Mouse (Mus musculus) fibroblast of lung, adult 2 months (primary cell): ENCODE measurements around the gene Arnt.
"Not testable (repeated sequence)": the region's sequence is repeated elsewhere in the genome, so short reads cannot be mapped to it uniquely, and the experiment has no call there.

Experiments
- DNase-seq: peaks from one replicate; pipeline ENCODE4 v3.0.0-alpha.2; 2011; ENCODE audit warnings: low read depth

The Arnt gene

GRCm38 (mm10) chr3:95434136-95434982, at the start of gene Arnt:
Gene Arnt (plus strand): TSS chr3:95434388.
- peak; percentile 94 for DNase-seq

DNA sequence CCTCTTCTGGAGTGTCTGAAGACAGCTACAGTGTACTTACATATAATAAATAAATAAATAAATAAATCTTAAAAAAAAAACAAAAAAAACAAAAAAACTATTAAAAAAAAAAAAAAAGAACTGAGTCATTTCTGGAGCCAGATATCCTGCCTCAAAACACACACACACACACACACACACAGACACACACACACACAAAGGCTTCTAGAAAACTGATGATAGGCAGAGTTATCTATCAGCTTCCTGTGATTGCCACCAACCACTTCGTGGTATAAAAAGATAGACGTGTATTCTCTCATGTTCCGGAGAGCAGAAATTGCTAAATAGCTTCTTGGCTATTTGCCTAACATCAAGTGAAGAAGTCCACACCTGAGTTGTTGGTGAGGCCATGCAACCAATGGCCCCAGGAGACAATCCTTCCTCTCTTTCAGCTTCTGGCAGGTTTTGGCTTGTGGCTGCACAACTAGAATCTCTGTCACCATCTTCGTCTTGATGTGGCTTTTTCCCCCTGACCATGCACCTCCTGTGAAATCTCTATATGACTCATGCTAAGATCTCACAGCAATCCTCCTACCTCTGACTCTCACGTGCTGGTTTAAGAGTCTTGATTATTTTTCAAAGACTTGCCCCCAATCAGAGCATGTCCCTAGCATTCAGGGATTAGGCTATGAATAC, 48.6 kb upstream of the Arnt start:
- DNase-seq: no peak

DNA sequence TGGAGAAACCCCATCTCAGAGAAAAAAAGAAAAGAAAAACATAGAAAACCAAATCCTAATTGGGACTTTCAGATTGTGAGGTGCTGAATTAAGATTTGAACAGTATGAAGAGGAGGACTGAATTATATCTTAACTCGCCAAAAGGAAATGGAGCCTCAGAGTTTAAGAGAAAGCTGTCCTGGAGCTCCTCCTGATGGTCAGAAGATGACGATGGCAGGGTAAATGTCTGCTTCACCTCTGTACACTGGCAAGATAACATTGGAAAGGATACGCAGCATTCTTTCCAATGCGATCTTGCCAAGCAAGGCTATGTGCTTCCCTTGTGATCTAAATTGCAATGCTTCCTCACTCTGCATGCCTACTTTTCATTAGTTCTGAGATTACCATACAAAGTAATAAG, 39.8 kb upstream of the Arnt start:
- peak; percentile 22 for DNase-seq

GRCm38 (mm10) chr3:95402741-95403140, 31.4 kb upstream of the Arnt start, which contains the start of gene 4930558C23Rik:
Gene 4930558C23Rik (minus strand): TSS chr3:95402841.
- DNase-seq: no peak

DNA sequence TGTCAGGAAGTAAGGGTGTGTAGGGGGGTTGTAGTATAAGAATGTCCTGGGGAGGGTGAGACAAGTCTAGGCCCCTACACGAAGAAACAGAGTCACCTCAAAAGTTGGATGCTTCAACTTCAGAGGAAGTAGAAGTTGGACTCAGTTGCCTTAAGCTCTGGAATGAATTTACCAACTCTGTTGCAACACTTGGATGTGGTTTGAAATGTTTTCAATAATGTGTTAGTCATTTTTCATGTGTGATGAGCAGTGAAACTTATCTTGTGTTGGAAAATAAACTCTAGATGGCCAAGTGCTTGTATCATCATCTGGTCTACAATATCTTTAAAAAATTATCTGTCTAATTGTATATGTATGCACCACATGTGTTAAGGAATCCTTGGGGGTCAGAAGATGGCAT, 26.5 kb upstream of the Arnt start:
- DNase-seq: peak; percentile 70

GRCm38 (mm10) chr3:95408852-95409251, 25.3 kb upstream of the Arnt start:
- DNase-seq: no peak

DNA sequence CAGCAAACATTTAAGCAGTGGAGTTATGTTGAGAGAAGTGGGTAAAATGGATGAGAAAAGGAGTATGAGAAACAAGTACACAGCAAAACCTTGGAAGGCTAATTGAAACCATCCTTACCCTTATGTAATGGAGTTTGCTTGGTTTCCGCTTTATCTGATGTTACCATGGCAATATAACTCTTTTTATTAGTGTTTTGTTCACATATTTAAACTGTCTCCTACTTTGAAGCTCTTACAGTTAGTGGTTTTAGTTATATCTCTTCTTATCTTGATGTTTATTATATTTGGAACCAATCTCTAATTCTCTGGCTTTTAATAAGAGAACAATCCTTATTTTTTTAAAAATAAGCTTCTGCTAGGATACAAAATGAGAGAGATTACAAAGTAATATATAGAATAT, 21.9 kb upstream of the Arnt start:
- no peak for DNase-seq

- DNase-seq: no peak
Observed at GRCm38 (mm10) chr3:95417866-95418265, 16.3 kb upstream of the Arnt start.

DNA sequence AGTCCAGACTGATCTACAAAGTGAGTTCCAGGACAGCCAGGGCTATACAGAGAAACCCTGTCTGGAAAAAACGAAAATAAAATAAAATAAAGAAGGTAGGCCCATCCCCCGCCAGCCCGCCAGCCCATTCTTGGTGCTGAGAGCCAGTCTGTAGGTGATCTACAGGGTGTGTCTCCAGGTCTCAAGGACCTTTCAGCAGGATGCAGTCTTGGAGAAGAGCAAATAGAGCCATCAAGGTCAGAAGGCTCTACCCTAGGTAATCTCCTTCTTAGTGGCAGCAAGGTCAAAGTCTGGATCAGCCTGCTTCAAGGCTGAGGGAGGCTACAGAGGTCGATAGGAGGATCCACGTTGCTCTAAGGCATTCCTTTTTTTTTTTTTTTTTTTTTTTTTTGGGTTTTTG, 7.7 kb upstream of the Arnt start:
- not testable (repeated sequence) for DNase-seq

- not testable (repeated sequence) for DNase-seq
Observed at GRCm38 (mm10) chr3:95427117-95427890, 6.9 kb upstream of the Arnt start.

GRCm38 (mm10) chr3:95427891-95428238, 6.3 kb upstream of the Arnt start:
- not testable (repeated sequence) for DNase-seq

- DNase-seq: not testable (repeated sequence)
Observed at GRCm38 (mm10) chr3:95428423-95428822, 5.8 kb upstream of the Arnt start.

DNA sequence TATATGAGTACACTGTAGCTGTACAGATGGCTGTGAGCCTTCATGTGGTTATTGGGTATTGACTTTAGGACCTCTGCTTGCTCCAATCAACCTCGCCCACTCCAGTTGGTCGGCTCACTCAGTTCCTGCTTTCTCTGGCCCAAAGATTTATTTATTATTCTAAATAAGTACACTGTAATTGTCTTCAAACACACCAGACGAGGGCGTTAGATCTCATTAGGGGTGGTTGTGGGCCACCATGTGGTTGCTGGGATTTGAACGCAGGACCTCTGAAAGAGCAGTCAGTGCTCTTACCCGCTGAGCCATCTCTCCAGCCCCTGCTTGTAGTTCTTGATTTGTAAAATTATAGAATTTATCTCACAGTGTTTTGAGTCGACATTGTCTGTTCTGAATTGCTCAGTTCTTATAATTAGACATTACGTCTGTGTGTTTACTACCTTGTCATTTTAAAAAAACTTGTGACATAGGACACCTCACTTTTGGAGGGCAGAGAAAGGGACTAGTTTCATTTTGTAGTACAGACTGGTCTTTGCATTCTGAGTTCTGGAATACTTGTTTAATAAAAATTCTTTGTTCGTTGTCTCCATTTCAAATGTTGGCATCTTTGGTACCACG, 780 bp upstream of the Arnt start:
- DNase-seq: no peak

GRCm38 (mm10) chr3:95434983-95435370, 789 bp downstream of the Arnt start:
- DNase-seq: no peak

- no peak for DNase-seq
Observed at GRCm38 (mm10) chr3:95435561-95435960, 1.4 kb downstream of the Arnt start.

- DNase-seq: not testable (repeated sequence)
Observed at GRCm38 (mm10) chr3:95438636-95439035, 4.4 kb downstream of the Arnt start.

DNA sequence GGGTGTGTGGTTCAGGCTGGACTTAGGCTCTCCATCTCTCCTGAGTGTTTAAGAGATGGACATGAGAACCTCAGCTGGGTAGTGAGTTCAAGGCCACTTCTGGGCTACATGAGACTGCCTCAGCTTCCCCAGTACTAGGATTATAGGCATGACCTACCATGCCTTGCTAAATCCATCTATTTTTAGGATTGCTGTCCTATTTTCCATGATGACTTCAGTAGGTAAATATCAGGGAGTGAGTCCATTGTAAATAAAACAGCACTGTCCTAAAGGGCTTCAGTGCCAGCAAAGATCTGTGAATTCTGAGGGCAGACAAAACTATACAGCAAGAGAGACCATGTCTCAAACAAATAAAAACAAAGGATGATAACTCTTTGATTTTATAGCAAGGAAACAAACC, 5.5 kb downstream of the Arnt start:
- no peak for DNase-seq

- DNase-seq: no peak
Observed at GRCm38 (mm10) chr3:95442406-95443117, 8.4 kb downstream of the Arnt start.

- no peak for DNase-seq
Observed at GRCm38 (mm10) chr3:95445311-95445710, 11.1 kb downstream of the Arnt start.

- no peak for DNase-seq
Observed at GRCm38 (mm10) chr3:95450408-95450807, 16.2 kb downstream of the Arnt start.

DNA sequence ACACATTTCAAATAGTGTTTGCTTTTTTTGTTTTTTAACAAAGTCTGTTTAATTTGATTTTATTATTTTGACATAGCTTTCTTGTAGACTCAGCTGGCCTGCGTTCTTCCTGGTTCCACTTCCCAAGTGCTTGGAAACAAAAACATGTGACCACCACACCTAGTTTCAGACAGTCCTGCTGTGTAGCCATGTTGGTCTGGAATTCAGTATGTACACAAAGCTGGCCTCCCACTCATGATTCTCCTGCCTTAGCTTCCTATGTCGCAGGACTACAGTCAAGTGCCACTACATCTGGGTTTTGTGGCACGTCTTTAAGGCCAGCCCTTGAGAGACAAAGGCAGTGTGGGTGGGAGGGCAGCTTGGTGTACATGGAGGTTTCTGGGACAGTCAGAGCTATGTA, 16.7 kb downstream of the Arnt start:
- DNase-seq: no peak

DNA sequence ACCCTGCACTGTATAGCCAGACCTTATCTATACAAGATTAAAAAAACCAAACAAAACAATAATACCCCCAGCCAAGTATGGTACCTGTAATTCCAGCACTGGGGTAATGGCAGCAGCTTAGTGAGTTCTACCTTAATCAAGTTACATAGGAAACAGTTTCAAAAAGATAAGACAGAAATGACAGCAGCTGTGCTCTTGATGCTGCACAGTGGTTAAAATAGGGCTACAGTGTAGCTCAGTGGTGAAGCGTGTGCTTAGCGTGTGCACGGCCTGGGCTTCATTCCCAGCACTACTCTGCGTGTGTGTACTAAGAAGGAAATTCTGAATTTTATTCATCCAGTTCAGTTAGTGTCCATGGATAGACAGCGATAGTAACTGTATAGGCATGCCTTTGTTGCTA, 22.2 kb downstream of the Arnt start:
- DNase-seq: no peak
